Mouse (Mus musculus) brain, embryonic 14.5 days (tissue): ENCODE data around the gene Hddc3.
A peak's percentile ranks its signal among the peaks of the same experiment; 100 is the strongest.

Experiments
- CTCF ChIP-seq: fragments of 200-500 bp; IDR thresholded peaks from 2 replicates; pipeline ENCODE4 v1.5.1; 2012; ENCODE audit warnings: inconsistent platforms, mild to moderate bottlenecking, moderate library complexity, borderline replicate concordance; ENCODE audit not compliant: insufficient read depth, insufficient read length; ENCODE audit errors: extremely low read depth
- POLR2A ChIP-seq: fragments of 200-500 bp; IDR thresholded peaks from 2 replicates; pipeline ENCODE4 v1.6.1; 2012; ENCODE audit warnings: mild to moderate bottlenecking, inconsistent platforms, borderline replicate concordance; ENCODE audit not compliant: poor library complexity, insufficient read depth, insufficient read length, severe bottlenecking; ENCODE audit errors: extremely low read depth

- TF ChIP-seq CTCF (peak; percentile 72), POLR2A (no peak)
Measured at GRCm38 (mm10) chr7:80340793-80341192, 2.1 kb upstream of the Hddc3 start, which contains the start of gene Unc45a.
